Mouse (Mus musculus) liver, embryonic 14.5 days (tissue): Measurements from ENCODE around the gene Tnrc18. TPM values are rescaled to one million over a fixed set of nuclear protein-coding genes. Genes with fewer than 3 reads are reported as not detected.

Source experiments
- ATAC-seq: fragments of 200-750 bp; cut with Nextera tagmentation; 2 replicates; pipeline ENCODE4 v1.8.0; 2017; ENCODE audit warnings: moderate number of reproducible peaks, mild to moderate bottlenecking, moderate library complexity; ENCODE audit not compliant: insufficient read depth
- DNase-seq, 3 experiments: peaks; one replicate each; pipeline ENCODE4 v3.0.0-alpha.2; 2012 to 2013; ENCODE audit warnings: low read depth in 3 of 3, low spot score in 3 of 3
- H3K27ac ChIP-seq: fragments of 300-500 bp; sonication (generic); 2 replicates; pipeline ENCODE4 v1.5.1; 2014; ENCODE audit warnings: moderate library complexity, mild to moderate bottlenecking, control low read depth, inconsistent platforms
- H3K27me3 ChIP-seq: fragments of 300-500 bp; sonication (generic); 2 replicates; pipeline ENCODE4 v1.6.1; 2014; ENCODE audit warnings: mild to moderate bottlenecking, low read length, moderate library complexity; ENCODE audit not compliant: control insufficient read depth, insufficient read depth
- H3K36me3 ChIP-seq: fragments of 300-500 bp; sonication (generic); replicated peaks from 2 replicates; pipeline ENCODE4 v1.6.1; 2014; ENCODE audit warnings: low read depth; ENCODE audit not compliant: control insufficient read depth, insufficient read depth
- H3K4me1 ChIP-seq, 2 experiments: fragments of 200-500 bp in 1 of 2; fragments of 300-500 bp in 1 of 2; sonication (generic) in 1 of 2; replicated peaks; 2 replicates each; pipeline ENCODE4 v1.6.1; 2012 to 2014; ENCODE audit warnings: antibody characterized with exemption in 1 of 2, inconsistent platforms in 1 of 2, low read length in 1 of 2; ENCODE audit not compliant: control insufficient read depth in 2 of 2, insufficient read depth in 2 of 2
- H3K4me2 ChIP-seq: fragments of 300-500 bp; sonication (generic); 2 replicates; pipeline ENCODE4 v1.6.1; 2014; ENCODE audit warnings: low read depth, mild to moderate bottlenecking, control low read depth, moderate library complexity
- H3K4me3 ChIP-seq, 2 experiments: fragments of 200-500 bp in 1 of 2; fragments of 300-500 bp in 1 of 2; sonication (generic) in 1 of 2; 2 replicates each; pipeline ENCODE4 v1.5.1; 2012 to 2014; ENCODE audit warnings: low read depth in 2 of 2, low read length in 2 of 2, mild to moderate bottlenecking in 2 of 2, control low read depth in 1 of 2, inconsistent platforms in 1 of 2, moderate library complexity in 1 of 2; ENCODE audit not compliant: insufficient read depth in 1 of 2
- H3K9ac ChIP-seq: fragments of 300-500 bp; sonication (generic); replicated peaks from 2 replicates; pipeline ENCODE4 v1.6.1; 2014; ENCODE audit warnings: mild to moderate bottlenecking, control low read depth, moderate library complexity
- H3K9me3 ChIP-seq: fragments of 300-500 bp; sonication (generic); 2 replicates; pipeline ENCODE4 v1.6.1; 2016; ENCODE audit warnings: low read length, mixed read lengths; ENCODE audit not compliant: control insufficient read depth
- CTCF ChIP-seq: IDR thresholded peaks from 2 replicates; pipeline ENCODE4 v1.5.1; 2016; ENCODE audit warnings: antibody characterized with exemption, low read depth, control low read depth
- EP300 ChIP-seq: IDR thresholded peaks from 2 replicates; pipeline ENCODE4 v1.6.1; 2016; ENCODE audit warnings: antibody characterized with exemption, low read depth
- WGBS: fragments of 180-500 bp; shearing (Covaris S2); extraction: QIAGEN DNeasy Blood & Tissue Kit; methylation state at CpG from one replicate; pipeline ENCODE4 v1.1.7; 2014; ENCODE audit not compliant: insufficient replicate concordance; 5-methylcytosine and 5-hydroxymethylcytosine counted together
- polyA plus RNA-seq, 2 experiments: library from polyadenylated mRNA; depleted of rRNA in 1 of 2; stranded (reverse) in 1 of 2; unstranded in 1 of 2; fragments of >200 nt; fragmentation: Nextera tagmentation in 1 of 2; extraction: Ambion mirVana in 1 of 2; gene quantifications; 2 replicates each; pipeline versions ENCODE4 v1.2.1 to v1.2.3; 2012 to 2014

Tnrc18 gene
- polyA plus RNA-seq, 2 experiments = 2.3 to 2.9 TPM

DNA sequence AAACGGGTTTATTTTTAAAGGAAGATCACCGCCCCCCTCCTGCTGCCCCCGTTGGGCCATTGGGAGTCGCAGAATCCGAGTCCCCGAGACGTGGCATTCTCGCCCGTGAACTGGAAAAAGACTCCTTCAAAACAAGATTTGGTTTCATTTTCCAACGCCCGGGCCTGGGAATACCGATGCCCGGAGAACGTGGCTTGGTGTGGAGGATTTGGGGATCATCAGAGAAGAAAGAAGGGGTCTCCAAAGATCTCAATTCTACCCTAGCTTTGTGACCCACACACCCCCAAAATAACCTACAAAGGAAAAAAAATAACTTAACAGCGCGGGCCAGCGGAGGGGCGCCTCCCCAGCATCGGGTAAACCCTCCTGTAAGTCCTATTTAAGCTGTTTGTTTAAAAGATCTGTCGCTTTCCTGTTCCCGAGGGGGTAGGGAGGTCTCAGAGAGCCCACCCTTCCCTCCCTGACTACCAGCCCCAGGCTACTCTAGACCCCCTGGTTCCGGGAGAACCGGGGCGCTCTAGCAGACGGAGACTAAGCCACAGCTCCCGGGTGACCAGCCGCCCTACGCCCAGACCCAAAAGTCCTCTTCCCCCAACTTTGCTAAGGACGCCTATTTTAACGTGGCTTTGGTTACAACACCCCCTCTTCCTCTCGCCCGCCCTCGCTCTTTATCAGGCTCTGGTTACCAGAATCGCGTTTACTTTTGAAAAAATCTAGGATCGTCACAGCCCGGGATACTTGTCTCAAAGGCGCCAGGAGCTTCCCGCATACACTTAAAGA lies 1.2 kb downstream of the Tnrc18 start:
- Histone ChIP-seq H3K36me3 (no peaks in the 10 kb centered on the region), H3K4me1 (peaks cover 0 to 10% of the 10 kb centered on the region in 2 experiments; a peak in 3 of 4 replicates), H3K4me2 (peak overlapping the region; percentile 71), H3K27me3 (peaks cover 97% of the 10 kb centered on the region), H3K27ac (peak overlapping the region; percentile 61), H3K4me3 (peak overlapping the region; percentile 59 to 67), H3K9me3 (no peaks in the 10 kb centered on the region), H3K9ac (peak overlapping the region; percentile 69)
- under 1% methylated on average over 39 of the region's 39 CpGs for WGBS
- TF ChIP-seq CTCF (no peak), EP300 (no peak)
- no peak for DNase-seq
- no peak for ATAC-seq

DNA sequence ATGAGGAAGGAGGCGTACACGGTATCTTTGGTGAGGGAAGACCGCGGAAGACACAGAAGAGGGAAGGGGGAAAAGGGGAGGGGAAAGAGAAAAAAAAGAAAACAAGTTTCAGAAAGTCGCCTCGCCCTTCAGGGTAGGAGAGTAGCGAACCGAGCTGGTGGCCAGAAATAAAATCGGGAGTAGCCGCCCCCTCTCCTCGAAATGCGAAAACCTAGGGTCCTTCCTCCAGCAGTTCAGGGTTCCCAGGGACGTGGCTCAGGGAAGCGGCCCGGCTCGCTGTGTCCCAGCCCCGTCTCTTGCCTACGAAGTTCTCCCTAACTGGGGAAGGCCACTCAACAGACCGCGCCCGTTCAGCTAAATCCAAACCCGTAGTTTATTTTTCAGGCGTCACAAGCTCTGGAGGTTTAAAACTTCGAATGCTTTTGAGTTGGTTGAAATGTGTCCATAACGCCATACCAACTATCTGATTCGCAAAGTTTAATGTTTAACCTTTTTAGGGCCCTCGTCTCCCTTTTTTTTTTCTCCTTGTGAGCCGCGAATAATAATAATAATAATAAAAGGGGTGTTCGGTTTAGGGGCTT lies 2.0 kb downstream of the Tnrc18 start:
- Histone ChIP-seq H3K36me3 (no peaks in the 10 kb centered on the region), H3K4me2 (peak overlapping the region; percentile 71), H3K27ac (no peak overlapping the region), H3K9ac (peak overlapping the region; percentile 69), H3K27me3 (peaks cover 97% of the 10 kb centered on the region), H3K9me3 (no peaks in the 10 kb centered on the region), H3K4me1 (peaks cover 0 to 14% of the 10 kb centered on the region in 2 experiments; a peak in 3 of 4 replicates), H3K4me3 (peak overlapping the region; percentile 59 to 67)
- under 1% methylated on average over 30 of the region's 30 CpGs for WGBS
- ATAC-seq (no peak), DNase-seq (no peak)
- TF ChIP-seq CTCF (no peak), EP300 (no peak)

DNA sequence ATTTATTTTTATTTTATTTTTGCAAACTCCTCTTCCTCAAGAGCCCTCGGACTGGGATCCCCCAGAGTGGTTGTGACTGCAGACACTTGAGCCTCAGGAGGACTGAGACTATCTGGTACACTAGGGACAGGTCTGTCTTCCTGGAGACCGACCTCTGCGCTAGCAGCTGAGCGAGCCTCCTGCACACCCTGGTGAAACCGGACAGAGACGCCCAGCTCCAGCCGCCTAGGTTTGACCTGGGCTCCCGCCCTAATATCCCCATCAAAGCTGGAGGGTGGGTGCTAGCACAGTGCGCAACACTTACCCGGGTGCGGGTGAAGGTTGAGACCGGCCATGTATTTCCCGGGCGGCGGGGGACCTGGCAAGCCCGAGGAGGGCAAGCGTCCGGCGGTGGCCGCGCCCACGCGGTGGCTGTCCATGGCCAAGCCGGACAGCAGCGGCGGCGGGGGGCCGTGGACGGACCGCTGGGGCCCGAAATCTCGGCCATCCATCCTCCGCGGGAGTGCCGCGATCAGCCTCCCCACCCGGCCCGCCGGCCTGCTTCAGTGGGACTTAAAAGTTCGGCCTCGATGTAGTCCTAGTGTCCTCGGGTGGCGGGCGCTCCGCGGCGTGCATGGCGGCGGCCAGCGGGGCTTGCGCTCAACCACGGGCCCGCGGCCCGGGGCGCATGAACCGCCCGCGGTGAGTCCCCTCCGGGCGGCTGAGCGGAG lies 2.6 kb downstream of the Tnrc18 start:
- H3K36me3 ChIP-seq = no peaks in the 10 kb centered on the region
- peaks cover 91% of the 10 kb centered on the region for H3K27me3 ChIP-seq
- H3K4me2 ChIP-seq = peak overlapping the region; percentile 71
- H3K4me1 ChIP-seq = peaks cover 0 to 15% of the 10 kb centered on the region in 2 experiments; a peak in 3 of 4 replicates
- TF ChIP-seq CTCF = no peak
- TF ChIP-seq EP300 = no peak
- peak overlapping the region; percentile 55 to 67 for H3K4me3 ChIP-seq
- no peak for ATAC-seq
- WGBS = under 1% methylated on average over 62 of the region's 62 CpGs
- DNase-seq = no peak
- peak overlapping the region; percentile 69 for H3K9ac ChIP-seq
- H3K27ac ChIP-seq = no peak overlapping the region
- no peaks in the 10 kb centered on the region for H3K9me3 ChIP-seq

DNA sequence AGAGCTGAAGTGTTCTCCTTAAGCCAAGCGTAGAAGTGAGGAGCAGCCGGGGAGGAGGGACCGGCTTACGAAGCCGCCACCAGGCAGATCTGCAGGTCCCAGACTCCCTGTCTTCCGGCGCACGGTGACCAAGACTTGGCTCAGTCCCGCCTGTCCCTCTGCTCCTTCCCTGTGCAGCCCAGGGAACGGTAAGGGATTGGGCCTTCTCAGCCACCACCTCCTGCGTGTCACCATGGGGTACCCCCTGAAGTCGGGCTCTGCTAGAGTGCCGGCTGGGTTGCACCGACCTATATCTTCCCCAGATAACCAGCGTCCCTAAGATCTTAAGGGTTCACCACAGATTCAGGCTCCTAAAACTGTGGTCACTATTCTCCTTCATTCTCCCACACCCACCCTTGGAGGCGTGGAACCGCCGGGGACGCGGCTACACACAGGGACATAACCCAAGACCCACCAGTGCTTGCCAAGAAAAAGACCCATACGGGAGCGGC lies 3.3 kb downstream of the Tnrc18 start:
- Histone ChIP-seq H3K27me3 (peaks cover 85% of the 10 kb centered on the region), H3K4me2 (peak overlapping the region; percentile 71), H3K27ac (no peak overlapping the region), H3K4me3 (peak overlapping the region; percentile 55 to 67), H3K9me3 (no peaks in the 10 kb centered on the region), H3K9ac (0 out of 2 replicates have a peak overlapping the region, but pooled peaks have one; percentile 9), H3K4me1 (peaks cover 0 to 15% of the 10 kb centered on the region in 2 experiments; a peak in 3 of 4 replicates), H3K36me3 (no peaks in the 10 kb centered on the region)
- WGBS = 2% methylated on average over 22 of the region's 22 CpGs
- no peak for ATAC-seq
- TF ChIP-seq EP300 (no peak), CTCF (no peak)
- no peak for DNase-seq
